Mouse (Mus musculus) intestine, embryonic 14.5 days (tissue): ENCODE data around the gene Nell1. TPM values are rescaled to one million over a fixed set of nuclear protein-coding genes. Genes with fewer than 3 reads are reported as not detected.

Experiments
- ATAC-seq: fragments of 200-750 bp; cut with Nextera tagmentation; replicated peaks from 2 replicates; pipeline ENCODE4 v1.8.0; 2017; ENCODE audit warnings: low read depth, moderate number of reproducible peaks, moderate TSS enrichment, moderate library complexity; ENCODE audit not compliant: low FRiP score, low TSS enrichment
- DNase-seq: peaks from one replicate; pipeline ENCODE4 v3.0.0-alpha.2; 2018; ENCODE audit warnings: low spot score
- H3K27ac ChIP-seq: fragments of 300-500 bp; sonication (generic); 2 replicates; pipeline ENCODE4 v1.5.1; 2014; ENCODE audit warnings: low read depth, mild to moderate bottlenecking, control low read depth
- H3K27me3 ChIP-seq: fragments of 300-500 bp; sonication (generic); replicated peaks from 2 replicates; pipeline ENCODE4 v1.6.1; 2014; ENCODE audit warnings: low read length, control low read depth; ENCODE audit not compliant: control insufficient read depth, insufficient read depth
- H3K36me3 ChIP-seq: fragments of 300-500 bp; sonication (generic); 2 replicates; pipeline ENCODE4 v1.6.1; 2014; ENCODE audit warnings: low read length, control low read depth; ENCODE audit not compliant: control insufficient read depth, insufficient read depth
- H3K4me1 ChIP-seq: fragments of 300-500 bp; sonication (generic); replicated peaks from 2 replicates; pipeline ENCODE4 v1.6.1; 2014; ENCODE audit warnings: low read length, control low read depth, mixed read lengths; ENCODE audit not compliant: control insufficient read depth, insufficient read depth
- H3K4me2 ChIP-seq: fragments of 300-500 bp; sonication (generic); 2 replicates; pipeline ENCODE4 v1.6.1; 2014; ENCODE audit warnings: low read length
- H3K4me3 ChIP-seq: fragments of 300-500 bp; sonication (generic); 2 replicates; pipeline ENCODE4 v1.5.1; 2014; ENCODE audit warnings: low read depth, low read length, control low read depth, mixed read lengths
- H3K9ac ChIP-seq: fragments of 300-500 bp; sonication (generic); 2 replicates; pipeline ENCODE4 v1.6.1; 2014; ENCODE audit warnings: mild to moderate bottlenecking, low read length
- H3K9me3 ChIP-seq: fragments of 300-500 bp; sonication (generic); 2 replicates; pipeline ENCODE4 v1.6.1; 2016; ENCODE audit warnings: low read length, control low read depth; ENCODE audit not compliant: control insufficient read depth
- WGBS: fragments of 180-500 bp; shearing (Covaris S2); extraction: QIAGEN DNeasy Blood & Tissue Kit; methylation state at CpG from one replicate; pipeline ENCODE4 v1.1.7; 2014; 5-methylcytosine and 5-hydroxymethylcytosine counted together
- polyA plus RNA-seq: library from polyadenylated mRNA; unstranded; fragments of >200 nt; fragmentation: Nextera tagmentation; extraction: Ambion mirVana; gene quantifications from 2 replicates; pipeline ENCODE4 v1.2.1, GENCODE M21; 2014

The Nell1 gene
- polyA plus RNA-seq, 1 experiment from 2014 or later, result 4.4 TPM

DNA sequence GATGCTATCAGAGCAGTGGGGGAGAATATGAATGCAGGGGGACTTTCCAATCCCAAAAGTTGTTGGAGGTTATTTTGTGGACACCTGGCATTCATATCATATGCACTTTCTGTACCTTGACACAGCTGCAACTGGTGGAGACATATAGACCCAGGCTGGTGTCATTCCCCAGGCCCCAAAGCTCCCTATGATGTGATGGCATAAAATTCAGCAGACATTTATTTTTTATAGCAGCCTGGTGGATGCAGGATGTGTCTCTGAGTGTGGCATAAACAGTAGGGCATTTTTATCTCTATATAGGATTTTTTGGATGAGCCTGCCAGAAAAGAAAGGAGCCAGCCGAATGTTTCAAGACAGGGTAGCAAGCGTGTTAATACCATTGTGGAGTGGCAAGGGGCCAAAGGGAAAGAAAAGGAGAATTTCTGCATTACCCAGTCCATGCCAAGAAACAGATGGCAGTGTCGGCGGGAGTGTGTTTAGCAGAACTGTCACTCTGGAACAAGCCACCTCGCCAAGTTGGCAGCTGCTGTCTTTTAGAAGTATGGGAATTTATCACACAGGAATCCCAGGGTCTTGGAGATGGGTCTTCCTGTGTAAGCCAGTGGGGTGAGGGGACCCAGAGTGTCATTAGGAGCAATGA, 267.1 kb downstream of the Nell1 start:
- Histone ChIP-seq H3K4me1 (no peaks in the 10 kb centered on the region), H3K27ac (no peak overlapping the region), H3K36me3 (no peaks in the 10 kb centered on the region), H3K27me3 (no peaks in the 10 kb centered on the region), H3K9me3 (no peaks in the 10 kb centered on the region), H3K9ac (no peak overlapping the region), H3K4me3 (no peak overlapping the region), H3K4me2 (no peak overlapping the region)
- DNase-seq (no peak), ATAC-seq (no peak)
- 47% methylated on average over 5 of the region's 5 CpGs for WGBS

DNA sequence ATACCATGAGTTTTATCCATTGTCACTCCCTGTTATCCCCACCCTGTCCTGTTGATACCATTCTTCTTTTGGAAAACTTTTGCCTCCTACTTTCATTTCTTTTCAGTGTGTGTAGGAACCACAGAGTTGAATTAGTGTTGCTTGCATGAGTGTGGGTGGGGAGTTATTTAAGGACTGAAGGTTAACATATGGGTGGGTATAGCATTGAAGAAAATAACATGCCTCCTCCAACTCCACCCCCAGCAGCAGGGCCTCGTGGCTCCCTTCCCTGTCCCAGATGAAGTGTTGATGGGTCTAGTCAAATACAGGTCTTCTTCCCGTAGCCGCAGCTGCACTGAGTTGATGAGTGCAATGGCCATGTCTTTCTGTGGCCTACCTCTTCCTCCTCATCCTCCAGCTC, 278.5 kb downstream of the Nell1 start:
- no peak for DNase-seq
- ATAC-seq, result no peak
- 78% methylated on average over 3 of the region's 3 CpGs for WGBS
- no peak overlapping the region for H3K4me3 ChIP-seq
- H3K36me3 ChIP-seq, result no peaks in the 10 kb centered on the region
- H3K9ac ChIP-seq, result no peak overlapping the region
- H3K9me3 ChIP-seq, result no peaks in the 10 kb centered on the region
- H3K27me3 ChIP-seq, result no peaks in the 10 kb centered on the region
- H3K4me2 ChIP-seq, result no peak overlapping the region
- no peak overlapping the region for H3K27ac ChIP-seq
- H3K4me1 ChIP-seq, result no peaks in the 10 kb centered on the region

DNA sequence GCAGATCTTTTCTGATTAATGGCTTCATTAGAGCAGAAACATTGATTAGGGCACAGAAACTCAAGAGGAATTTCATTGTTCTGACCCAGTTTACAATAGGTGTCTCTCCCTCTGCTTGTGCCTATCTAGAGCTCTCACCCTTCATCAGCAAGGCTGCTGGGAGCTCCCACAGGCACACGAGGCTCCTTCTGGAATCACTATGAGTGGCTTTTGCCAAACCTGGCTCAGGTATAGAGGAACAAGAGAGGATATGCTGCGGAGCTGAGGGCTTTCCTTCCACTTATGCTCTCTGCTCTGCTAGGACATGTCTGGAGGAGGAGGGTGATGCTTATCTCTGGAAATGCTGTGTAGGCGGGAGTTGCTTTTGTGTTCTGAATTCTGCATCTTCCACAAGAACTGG, 285.4 kb downstream of the Nell1 start:
- Histone ChIP-seq H3K4me1 (no peaks in the 10 kb centered on the region), H3K27me3 (no peaks in the 10 kb centered on the region), H3K27ac (no peak overlapping the region), H3K9me3 (no peaks in the 10 kb centered on the region), H3K4me3 (no peak overlapping the region), H3K9ac (no peak overlapping the region), H3K4me2 (no peak overlapping the region), H3K36me3 (no peaks in the 10 kb centered on the region)
- ATAC-seq (no peak), DNase-seq (no peak)
- 77% methylated on average over 3 of the region's 3 CpGs for WGBS

DNA sequence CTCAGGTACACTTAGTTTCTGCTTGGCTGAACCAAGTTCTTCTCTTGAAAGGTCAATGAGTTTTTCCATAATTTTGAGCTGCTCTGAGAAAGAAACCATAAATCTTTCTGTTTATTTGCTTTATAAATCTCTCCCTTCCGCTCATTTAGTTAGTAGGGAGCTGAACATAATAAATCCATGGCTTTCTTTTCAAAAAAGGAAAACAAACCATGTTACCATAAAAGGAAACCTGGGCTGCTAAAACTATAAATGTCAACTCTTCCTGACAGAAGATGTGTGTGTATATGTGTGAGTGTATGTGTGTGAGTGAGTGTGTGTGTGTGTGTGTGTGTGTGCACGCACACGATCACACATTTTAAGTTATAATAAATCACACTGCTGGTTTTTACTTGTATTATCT, 320.8 kb downstream of the Nell1 start:
- ATAC-seq (no peak), DNase-seq (no peak)
- H3K27me3 ChIP-seq, result no peaks in the 10 kb centered on the region
- H3K9ac ChIP-seq, result no peak overlapping the region
- no peak overlapping the region for H3K4me2 ChIP-seq
- H3K4me3 ChIP-seq, result no peak overlapping the region
- no peaks in the 10 kb centered on the region for H3K36me3 ChIP-seq
- no peaks in the 10 kb centered on the region for H3K9me3 ChIP-seq
- 34% methylated on average over 3 of the region's 3 CpGs for WGBS
- H3K4me1 ChIP-seq, result no peaks in the 10 kb centered on the region
- H3K27ac ChIP-seq, result no peak overlapping the region

DNA sequence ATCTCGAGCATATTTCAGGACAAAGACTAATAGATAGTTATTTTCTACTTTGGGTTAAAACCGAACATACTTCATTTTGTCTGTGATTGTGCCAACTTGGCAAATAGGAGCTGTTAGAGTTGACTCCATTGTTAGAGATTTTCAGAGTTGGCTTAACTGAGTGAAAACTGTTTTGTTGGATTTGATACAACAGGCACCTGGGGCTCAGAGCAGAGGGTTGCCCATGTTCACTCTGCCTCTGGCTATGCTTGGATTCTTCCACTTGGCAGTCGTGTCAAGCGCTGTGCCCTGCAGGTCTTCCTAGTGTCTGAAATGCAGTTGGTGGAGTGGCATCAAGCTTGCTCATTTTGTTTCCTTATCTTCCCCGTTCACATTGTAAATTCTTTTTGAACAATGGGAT, 363.6 kb downstream of the Nell1 start:
- ATAC-seq (no peak), DNase-seq (no peak)
- Histone ChIP-seq H3K36me3 (no peaks in the 10 kb centered on the region), H3K4me2 (no peak overlapping the region), H3K27me3 (no peaks in the 10 kb centered on the region), H3K9me3 (no peaks in the 10 kb centered on the region), H3K9ac (no peak overlapping the region), H3K4me3 (no peak overlapping the region), H3K27ac (no peak overlapping the region), H3K4me1 (no peaks in the 10 kb centered on the region)
- 84% methylated on average over 5 of the region's 5 CpGs for WGBS

DNA sequence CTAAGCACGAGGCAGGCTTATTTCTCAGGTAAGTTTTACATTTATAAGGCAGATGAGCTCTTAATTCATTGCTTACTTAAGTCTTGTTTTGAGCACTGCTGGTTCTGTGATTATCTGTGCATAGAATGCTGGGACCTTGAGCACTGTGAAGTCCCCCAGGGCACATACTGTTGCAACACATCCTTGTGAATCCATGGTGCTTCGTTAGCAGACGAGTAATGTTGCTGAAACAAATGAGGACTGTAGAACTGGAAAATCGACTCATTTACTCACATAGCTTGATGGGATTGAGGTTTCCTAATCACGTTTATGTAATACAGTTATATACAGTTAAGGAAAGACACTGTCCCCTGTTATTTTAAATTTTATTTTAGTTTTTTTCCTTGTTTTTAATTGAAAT, 364.1 kb downstream of the Nell1 start:
- ATAC-seq (no peak), DNase-seq (no peak)
- H3K4me1 ChIP-seq, result no peaks in the 10 kb centered on the region
- no peak overlapping the region for H3K4me2 ChIP-seq
- H3K9ac ChIP-seq, result no peak overlapping the region
- 74% methylated on average over 5 of the region's 5 CpGs for WGBS
- no peak overlapping the region for H3K27ac ChIP-seq
- H3K4me3 ChIP-seq, result no peak overlapping the region
- H3K36me3 ChIP-seq, result no peaks in the 10 kb centered on the region
- H3K27me3 ChIP-seq, result no peaks in the 10 kb centered on the region
- no peaks in the 10 kb centered on the region for H3K9me3 ChIP-seq

DNA sequence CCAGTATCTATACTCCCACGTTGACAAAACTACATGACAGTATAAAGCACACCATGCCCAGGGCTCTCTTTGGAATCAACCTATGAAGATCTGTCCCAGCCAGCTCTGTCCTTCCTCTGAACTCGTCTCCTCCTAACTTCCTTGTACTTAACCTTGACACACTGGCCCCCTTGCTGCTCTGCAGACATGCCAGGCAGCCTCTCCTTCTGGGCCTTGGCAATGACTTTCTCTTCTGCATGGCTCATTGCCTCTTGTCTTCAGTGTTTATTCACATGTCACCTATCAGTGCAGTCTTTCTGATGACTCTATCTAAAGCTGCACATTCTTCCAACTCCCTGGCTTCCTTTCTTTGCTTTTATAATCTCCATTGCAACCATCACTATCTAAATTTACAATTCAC, 376.9 kb downstream of the Nell1 start:
- DNase-seq (no peak), ATAC-seq (no peak)
- no peaks in the 10 kb centered on the region for H3K9me3 ChIP-seq
- H3K9ac ChIP-seq, result no peak overlapping the region
- H3K36me3 ChIP-seq, result no peaks in the 10 kb centered on the region
- H3K27me3 ChIP-seq, result no peaks in the 10 kb centered on the region
- WGBS, result 46% methylated on average over 2 of the region's 2 CpGs
- H3K4me1 ChIP-seq, result no peaks in the 10 kb centered on the region
- no peak overlapping the region for H3K4me3 ChIP-seq
- no peak overlapping the region for H3K4me2 ChIP-seq
- no peak overlapping the region for H3K27ac ChIP-seq

DNA sequence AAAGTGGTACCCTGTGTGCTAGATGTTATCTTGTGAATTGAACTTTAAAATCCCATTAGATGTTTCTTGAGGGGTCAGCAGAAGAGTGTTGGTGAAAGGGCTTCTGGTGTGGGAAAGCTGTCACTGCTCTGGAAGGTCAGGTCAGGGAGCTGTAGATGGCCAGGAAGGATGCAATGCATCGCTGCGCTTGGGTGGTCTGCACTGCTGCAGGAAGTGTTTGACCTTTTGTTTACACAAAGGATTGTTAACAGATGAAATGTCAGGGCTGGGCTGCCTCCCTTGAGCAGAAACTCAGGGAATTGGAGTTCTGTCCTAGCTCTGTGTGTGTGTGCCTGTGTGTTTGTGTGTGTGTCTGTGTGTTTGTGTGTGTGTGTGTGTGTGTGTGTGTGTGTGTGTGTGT, 382.5 kb downstream of the Nell1 start:
- Histone ChIP-seq H3K9ac (no peak overlapping the region), H3K27me3 (no peaks in the 10 kb centered on the region), H3K4me3 (no peak overlapping the region), H3K4me2 (no peak overlapping the region), H3K27ac (no peak overlapping the region), H3K9me3 (no peaks in the 10 kb centered on the region), H3K36me3 (no peaks in the 10 kb centered on the region), H3K4me1 (no peaks in the 10 kb centered on the region)
- no peak for DNase-seq
- WGBS, result 0% methylated on average over 2 of the region's 2 CpGs
- ATAC-seq, result no peak

DNA sequence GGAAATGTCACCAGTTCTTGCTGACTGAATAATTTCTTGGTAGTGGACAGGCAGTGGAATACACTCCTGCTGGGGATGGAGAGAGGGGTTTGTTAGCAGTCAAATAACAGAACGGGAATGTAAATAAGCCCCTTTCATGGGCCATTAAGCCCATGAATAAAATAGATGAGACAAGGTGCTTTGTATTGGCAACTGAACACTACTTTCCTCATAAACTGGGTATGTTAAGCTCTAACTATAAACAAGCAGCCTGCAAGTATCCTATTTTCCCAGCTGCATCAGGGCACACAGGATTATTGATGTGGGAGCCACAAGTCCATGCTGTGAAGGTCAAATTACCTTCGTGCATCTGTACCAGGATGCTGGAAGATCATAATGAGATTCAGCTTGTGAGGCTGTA, 387.4 kb downstream of the Nell1 start:
- DNase-seq (no peak), ATAC-seq (no peak)
- Histone ChIP-seq H3K9ac (no peak overlapping the region), H3K4me2 (no peak overlapping the region), H3K4me3 (no peak overlapping the region), H3K27me3 (no peaks in the 10 kb centered on the region), H3K36me3 (no peaks in the 10 kb centered on the region), H3K9me3 (no peaks in the 10 kb centered on the region), H3K4me1 (no peaks in the 10 kb centered on the region), H3K27ac (no peak overlapping the region)
- 26% methylated on average over 2 of the region's 2 CpGs for WGBS
